In the genomic region with DNA sequence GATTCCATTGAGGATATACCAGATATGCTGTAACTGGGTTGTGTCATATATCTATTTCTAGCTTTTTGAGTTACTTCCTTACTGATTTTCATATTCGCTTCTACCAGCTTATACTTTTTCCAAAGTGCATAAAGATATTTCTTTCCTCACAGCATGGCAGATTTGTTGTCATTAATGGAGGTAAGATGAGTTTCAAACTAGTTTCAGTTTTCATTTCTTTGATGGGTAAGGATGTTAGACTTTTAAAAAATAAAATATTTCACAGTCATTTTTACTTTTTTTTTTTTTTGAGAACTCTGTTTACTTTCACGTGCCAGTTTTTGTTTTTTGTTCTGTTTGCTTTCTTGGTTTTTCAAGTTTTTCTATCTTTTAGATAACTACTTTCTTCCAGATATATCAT, we compare ENCODE assay signal across 19 mouse cellular contexts.
DNase-seq lines count a peak whose midpoint lies in the region; ATAC-seq lines count a peak whose summit lies in the region.
"Had no signal": no experiment of that assay in that cellular context is flagged by ENCODE, and none has a peak within 500 bp of the region (broad histone marks: within the 10 kb centered on the region; RNA-seq: fewer than 3 reads in every experiment).

No protein-coding gene starts in this region.

- H3K4me2 ChIP-seq in liver, embryonic 12.5 days = no peak overlapping the region
- H3K4me2 ChIP-seq: embryonic facial prominence, embryonic 12.5 days; forebrain, embryonic 12.5 days had no signal

- ATAC-seq in CD4-positive, CD25-positive, alpha-beta regulatory T cell, adult 4 months = peak; percentile 76
- no peak for ATAC-seq in liver, embryonic 12.5 days
- ATAC-seq: forebrain, embryonic 14.5 days; forebrain, embryonic 16.5 days had no signal

- no peaks in the 10 kb centered on the region for H3K4me1 ChIP-seq in forebrain, embryonic 10.5 days
- no peaks in the 10 kb centered on the region for H3K4me1 ChIP-seq in liver, embryonic 12.5 days
- H3K4me1 ChIP-seq: embryonic facial prominence, embryonic 10.5 days; embryonic facial prominence, embryonic 12.5 days; forebrain, embryonic 12.5 days had no signal

- no peaks in the 10 kb centered on the region for H3K9me3 ChIP-seq in forebrain, embryonic 10.5 days
- H3K9me3 ChIP-seq in liver, embryonic 12.5 days (replicated peaks) = no peaks in the 10 kb centered on the region
- H3K9me3 ChIP-seq: embryonic facial prominence, embryonic 10.5 days; embryonic facial prominence, embryonic 12.5 days; forebrain, embryonic 12.5 days had no signal

- H3K27me3 ChIP-seq in forebrain, embryonic 10.5 days (ENCODE audit: poor library complexity, severe bottlenecking) = no peaks in the 10 kb centered on the region
- no peaks in the 10 kb centered on the region for H3K27me3 ChIP-seq in liver, embryonic 12.5 days (replicated peaks)
- H3K27me3 ChIP-seq: embryonic facial prominence, embryonic 12.5 days; forebrain, embryonic 12.5 days had no signal

- peak; percentile 5 for DNase-seq in CD4-positive helper T cell, adult 2 months (ENCODE audit: low read depth, low spot score)
- peak; percentile 11 for DNase-seq in induced T-regulatory cell, adult 2 months (ENCODE audit: low read depth)
- no peak for DNase-seq in forebrain, embryonic 10.5 days (ENCODE audit: extremely low spot score, low spot score)
- DNase-seq in right cerebral cortex, postnatal 36 days (ENCODE audit: low spot score in 2 of 2) = no peak
- DNase-seq: adrenal gland, adult 8-10 months; adrenal gland, postnatal 14 days; adrenal gland, postnatal 36 days; cerebellum, adult 11-12 months; cerebellum, adult 2 months; cerebellum, adult 9-10 months; cerebellum, postnatal 10 days; cerebellum, postnatal 25 days had no signal

- no peak overlapping the region for H3K27ac ChIP-seq in forebrain, embryonic 10.5 days
- no peak overlapping the region for H3K27ac ChIP-seq in liver, embryonic 12.5 days
- H3K27ac ChIP-seq: embryonic facial prominence, embryonic 10.5 days; embryonic facial prominence, embryonic 12.5 days; forebrain, embryonic 12.5 days had no signal

- H3K4me3 ChIP-seq in forebrain, embryonic 10.5 days = no peak overlapping the region
- no peak overlapping the region for H3K4me3 ChIP-seq in liver, embryonic 12.5 days
- H3K4me3 ChIP-seq: embryonic facial prominence, embryonic 10.5 days; embryonic facial prominence, embryonic 12.5 days; forebrain, embryonic 12.5 days had no signal

- 96% methylated on average over 2 of the region's 2 CpGs for WGBS in forebrain, embryonic 10.5 days
- 73% methylated on average over 2 of the region's 2 CpGs for WGBS in liver, embryonic 12.5 days (ENCODE audit: insufficient replicate concordance)

- peaks cover 25% of the 10 kb centered on the region for H3K36me3 ChIP-seq in forebrain, embryonic 10.5 days (replicated peaks)
- peaks cover 12% of the 10 kb centered on the region for H3K36me3 ChIP-seq in liver, embryonic 12.5 days

- H3K9ac ChIP-seq in liver, embryonic 12.5 days = no peak overlapping the region
- H3K9ac ChIP-seq: embryonic facial prominence, embryonic 12.5 days; forebrain, embryonic 12.5 days had no signal

Comparison
In these comparisons a context has a peak if more than half of its experiments do, and no peak if none do; other contexts are left out.
1. DNase-seq: peak in CD4-positive helper T cell, adult 2 months (single experiment) and induced T-regulatory cell, adult 2 months (single experiment); none in forebrain, embryonic 10.5 days (single experiment) and right cerebral cortex, postnatal 36 days (0 of 2).